Mouse (Mus musculus) ES-E14 (cell line): ENCODE results near the gene Drc7. TPM values are rescaled to one million over a fixed set of nuclear protein-coding genes. Genes with fewer than 3 reads are reported as not detected.
"Not testable (repeated sequence)": the region's sequence is repeated elsewhere in the genome, so short reads cannot be mapped to it uniquely, and the experiment has no call there.

ENCODE experiments used
- DNase-seq: peaks from one replicate; pipeline ENCODE4 v3.0.0-alpha.2; 2013; ENCODE audit warnings: low read depth, low spot score
- H3K27ac ChIP-seq: 2 replicates; pipeline ENCODE4 v1.5.1; 2012; ENCODE audit warnings: low read depth, mild to moderate bottlenecking, low read length, moderate library complexity, mixed read lengths; ENCODE audit not compliant: poor library complexity, insufficient read depth, severe bottlenecking
- H3K36me3 ChIP-seq: 2 replicates; pipeline ENCODE4 v1.6.1; 2012; ENCODE audit warnings: mild to moderate bottlenecking, low read length, moderate library complexity, mixed read lengths; ENCODE audit not compliant: control insufficient read depth, poor library complexity, insufficient read depth, severe bottlenecking
- H3K4me1 ChIP-seq, 2 experiments: fragments of 150-350 bp in 1 of 2; sonication (generic) in 1 of 2; 2 replicates each; pipeline ENCODE4 v1.6.1; 2012; ENCODE audit warnings: low read length in 2 of 2, mild to moderate bottlenecking in 1 of 2, mixed read lengths in 1 of 2; ENCODE audit not compliant: control insufficient read depth in 2 of 2, insufficient read depth in 2 of 2, poor library complexity in 1 of 2
- H3K4me3 ChIP-seq, 2 experiments: fragments of 150-350 bp in 1 of 2; sonication (generic) in 1 of 2; 2 replicates each; pipeline ENCODE4 v1.5.1; 2012; ENCODE audit warnings: low read length in 2 of 2, low read depth in 1 of 2, mild to moderate bottlenecking in 1 of 2, mixed read lengths in 1 of 2; ENCODE audit not compliant: insufficient read depth in 1 of 2, poor library complexity in 1 of 2, severe bottlenecking in 1 of 2
- H3K9ac ChIP-seq: 2 replicates; pipeline ENCODE4 v1.6.1; 2012; ENCODE audit warnings: low read depth, mild to moderate bottlenecking, low read length, mixed read lengths; ENCODE audit not compliant: poor library complexity, insufficient read depth, severe bottlenecking
- H3K9me3 ChIP-seq: fragments of 150-350 bp; sonication (generic); 2 replicates; pipeline ENCODE4 v1.6.1; 2012; ENCODE audit warnings: low read depth, mild to moderate bottlenecking, low read length; ENCODE audit not compliant: control insufficient read depth, insufficient read depth
- CHD2 ChIP-seq: IDR thresholded peaks from 2 replicates; pipeline ENCODE4 v1.6.1; 2014; ENCODE audit warnings: mild to moderate bottlenecking, low read depth, low read length, inconsistent platforms
- HCFC1 ChIP-seq: IDR thresholded peaks from 2 replicates; pipeline ENCODE4 v1.6.1; 2012; ENCODE audit warnings: low read length, inconsistent platforms, borderline replicate concordance; ENCODE audit not compliant: insufficient read depth
- MAFK ChIP-seq: IDR thresholded peaks from 2 replicates; pipeline ENCODE4 v1.6.1; 2014; ENCODE audit warnings: mild to moderate bottlenecking, low read depth, low read length, inconsistent platforms; ENCODE audit not compliant: insufficient read depth
- ZC3H11A ChIP-seq: IDR thresholded peaks from 2 replicates; pipeline ENCODE4 v1.6.1; 2012; ENCODE audit warnings: low read depth, mild to moderate bottlenecking, inconsistent platforms, low read length, borderline replicate concordance
- ZNF384 ChIP-seq: IDR thresholded peaks from 2 replicates; pipeline ENCODE4 v1.6.1; 2012; ENCODE audit warnings: low read depth, low read length, inconsistent platforms
- in situ Hi-C, 2 experiments: fragments of 600-800 bp; cut with MboI; formaldehyde crosslinking; loops; one replicate each; pipeline ENCODE4 v1.15.1; 2025; ENCODE audit warnings: low sequenced_read_pairs in 2 of 2, inconsistent platforms in 1 of 2; ENCODE audit not compliant: unreplicated experiment in 2 of 2
- total RNA-seq: library from RNA; depleted of rRNA; stranded (reverse); fragments of 300-350 nt; gene quantifications from 2 replicates; pipeline ENCODE4 v1.2.3, GENCODE M21; 2012

Gene Drc7
- total RNA-seq, 1 experiment = 0.94 TPM

GRCm38 (mm10) chr8:95025421-95025820 is 29.5 kb upstream of the Drc7 start:
- H3K9ac ChIP-seq = no peak overlapping the region
- no peak overlapping the region for H3K27ac ChIP-seq
- no peaks in the 10 kb centered on the region for H3K9me3 ChIP-seq
- H3K36me3 ChIP-seq = no peaks in the 10 kb centered on the region
- peaks cover 0 to 9% of the 10 kb centered on the region in 2 experiments; a peak in 1 of 4 replicates for H3K4me1 ChIP-seq
- TF ChIP-seq MAFK (no peak), ZC3H11A (peak; percentile 58; the same call in 1 of the 2 replicates)
- in situ Hi-C loops = no loop called here
- DNase-seq = no peak
- no peak overlapping the region for H3K4me3 ChIP-seq

- H3K36me3 ChIP-seq, H3K27ac ChIP-seq, H3K9ac ChIP-seq, H3K9me3 ChIP-seq, H3K4me3 ChIP-seq, in situ Hi-C loops, H3K4me1 ChIP-seq: not testable (repeated sequence)
- peak; percentile 20 for DNase-seq
These were observed 26.5 kb upstream of the Drc7 start for GRCm38 (mm10) chr8:95028391-95028790.

- H3K4me3 ChIP-seq = no peak overlapping the region
- no peak for DNase-seq
- H3K4me1 ChIP-seq = no peaks in the 10 kb centered on the region
- no peaks in the 10 kb centered on the region for H3K36me3 ChIP-seq
- H3K27ac ChIP-seq = no peak overlapping the region
- TF ChIP-seq CHD2 = no peak
- no peak for TF ChIP-seq HCFC1
- no peak for TF ChIP-seq ZC3H11A
- no peak for TF ChIP-seq ZNF384
- no peak for TF ChIP-seq MAFK
- no peak overlapping the region for H3K9ac ChIP-seq
- no peaks in the 10 kb centered on the region for H3K9me3 ChIP-seq
- in situ Hi-C loops = no loop called here
These were observed 17.6 kb upstream of the Drc7 start for GRCm38 (mm10) chr8:95037106-95037925.

- H3K4me3 ChIP-seq = no peak overlapping the region
- no peak overlapping the region for H3K9ac ChIP-seq
- H3K9me3 ChIP-seq = no peaks in the 10 kb centered on the region
- no peaks in the 10 kb centered on the region for H3K4me1 ChIP-seq
- H3K36me3 ChIP-seq = no peaks in the 10 kb centered on the region
- in situ Hi-C loops = no loop called here
- no peak overlapping the region for H3K27ac ChIP-seq
- TF ChIP-seq CHD2 (no peak), HCFC1 (no peak), MAFK (no peak), ZNF384 (no peak), ZC3H11A (no peak)
- DNase-seq = no peak
These were observed 12.8 kb upstream of the Drc7 start for GRCm38 (mm10) chr8:95041883-95042784.
